8 mouse cellular contexts compared by ENCODE assay signal in the genomic region with DNA sequence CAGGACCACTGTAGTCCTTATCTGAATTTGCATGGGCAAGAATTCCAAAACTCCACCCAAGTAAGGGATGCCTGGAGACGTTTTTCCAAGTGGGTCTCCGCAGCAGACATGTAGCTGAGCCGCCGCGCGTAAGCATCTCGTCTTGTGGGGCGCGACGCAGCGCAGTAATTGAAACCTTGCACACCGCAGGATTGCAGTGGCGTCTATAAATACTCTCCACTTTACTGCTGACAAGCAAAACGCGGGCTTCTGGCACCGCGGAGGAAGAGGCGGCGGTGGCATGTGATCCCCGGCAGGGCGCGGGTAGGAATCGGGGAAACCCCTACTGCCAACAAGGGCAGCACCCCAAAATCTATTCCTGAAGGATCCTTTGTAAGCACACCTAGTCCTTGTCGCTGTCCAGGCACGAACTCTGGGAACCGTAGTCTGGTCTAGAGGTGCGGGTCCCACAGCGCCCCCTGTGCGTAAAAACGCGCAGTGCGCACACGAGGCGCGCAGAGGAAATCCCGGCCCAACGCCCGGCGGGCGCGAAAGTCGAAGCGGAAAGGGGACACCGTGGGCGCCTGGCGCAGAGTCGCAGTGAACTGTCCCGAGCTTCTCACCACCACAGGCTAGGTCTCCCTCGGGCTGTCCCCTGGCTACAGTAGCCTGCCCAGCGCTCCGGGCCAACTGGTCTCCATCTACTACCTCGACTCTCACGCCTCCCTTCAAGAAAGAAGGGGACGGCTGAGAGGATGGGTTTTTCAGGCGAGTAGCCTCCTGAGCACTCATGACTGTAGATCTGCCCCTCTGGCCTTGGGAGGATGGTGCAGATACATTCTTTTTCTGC.
DNase-seq lines count a peak whose midpoint lies in the region; ATAC-seq lines count a peak whose summit lies in the region.

No protein-coding gene starts in this region.

- no peaks in the 10 kb centered on the region for H3K36me3 ChIP-seq in hindbrain, embryonic 14.5 days (replicated peaks; ENCODE audit: control insufficient read depth, insufficient read depth)

- H3K27ac ChIP-seq in hindbrain, embryonic 14.5 days, result no peak overlapping the region

- 1% methylated on average over 54 of the region's 55 CpGs for WGBS in hindbrain, embryonic 14.5 days

- H3K4me1 ChIP-seq in hindbrain, embryonic 14.5 days (replicated peaks; ENCODE audit: control insufficient read depth, insufficient read depth, low read length), result 0 out of 2 replicates have a peak, but pooled peaks cover 4% of the 10 kb centered on the region

- ATAC-seq in hindbrain, embryonic 14.5 days (ENCODE audit: low FRiP score), result peak; percentile 74

- H3K9ac ChIP-seq in hindbrain, embryonic 14.5 days, result peak overlapping the region; percentile 47

- no peaks in the 10 kb centered on the region for H3K9me3 ChIP-seq in hindbrain, embryonic 14.5 days (ENCODE audit: control insufficient read depth, low read length)

- H3K27me3 ChIP-seq in hindbrain, embryonic 14.5 days (ENCODE audit: control insufficient read depth, insufficient read depth, low read length), result peaks cover 42% of the 10 kb centered on the region

- peak overlapping the region; percentile 39 for H3K4me3 ChIP-seq in hindbrain, embryonic 14.5 days (replicated peaks; ENCODE audit: low read length)

- H3K4me2 ChIP-seq in hindbrain, embryonic 14.5 days (replicated peaks), result peak overlapping the region; percentile 64

- DNase-seq in Muller cell, postnatal 12 days (ENCODE audit: inconsistent ontology term), result peak; percentile 89
- peak; percentile 74 to 80 for DNase-seq in cerebellum, postnatal 14 days
- DNase-seq in gastrocnemius, adult 18-20 months (ENCODE audit: low spot score), result peak; percentile 70
- peak; percentile 77 for DNase-seq in hindbrain, embryonic 14.5 days (ENCODE audit: low spot score)
- DNase-seq in layer of hippocampus, postnatal 36 days, result peak; percentile 36 to 45
- peak; percentile 80 for DNase-seq in lung, postnatal 25 days (ENCODE audit: low spot score)
- peak; percentile 74 for DNase-seq in ovary, postnatal 36 days (ENCODE audit: low spot score)
- DNase-seq in thymus, postnatal 14 days, result peak; percentile 75
